Mouse (Mus musculus): ENCODE measurements around the gene Tnp1. TPM values are rescaled to one million over a fixed set of nuclear protein-coding genes. Genes with fewer than 3 reads are reported as not detected.

The Tnp1 gene
- not detected for polyA plus RNA-seq (2014; fragmentation: Illumina TruSeq; extraction: RNeasy Lipid Tissue Mini Kit (QIAGEN cat#74804); ENCODE audit: low read depth, low replicate concordance)

GRCm38 (mm10) chr1:73015731-73016130, at the start of gene Tnp1:
TSS of gene Tnp1 (minus strand) at chr1:73015909.

Other genes with a start within 250 kb of the Tnp1 start
- not detected for gene Igfbp2, start 191.4 kb downstream of the Tnp1 start, polyA plus RNA-seq (2014; fragmentation: Illumina TruSeq; extraction: RNeasy Lipid Tissue Mini Kit (QIAGEN cat#74804); ENCODE audit: low read depth, low replicate concordance)
- gene Igfbp5, start 141.0 kb downstream of the Tnp1 start, polyA plus RNA-seq (2014; fragmentation: Illumina TruSeq; extraction: RNeasy Lipid Tissue Mini Kit (QIAGEN cat#74804); ENCODE audit: low read depth, low replicate concordance) = 53.8 TPM

Data from sigmoid colon, adult 10 weeks (tissue).